Mouse (Mus musculus) heart, postnatal 0 days (tissue): Measurements from ENCODE around the gene Sec16a. TPM values are rescaled to one million over a fixed set of nuclear protein-coding genes. Genes with fewer than 3 reads are reported as not detected.

Source experiments
- ATAC-seq: fragments of 200-750 bp; cut with Nextera tagmentation; 2 replicates; pipeline ENCODE4 v1.8.0; 2017; ENCODE audit warnings: low read depth, moderate number of reproducible peaks, moderate library complexity; ENCODE audit not compliant: insufficient read depth
- DNase-seq: peaks from one replicate; pipeline ENCODE4 v3.0.0-alpha.2; 2016; ENCODE audit warnings: low spot score
- H3K27ac ChIP-seq: fragments of 300-500 bp; sonication (generic); 2 replicates; pipeline ENCODE4 v1.5.1; 2014; ENCODE audit warnings: low read depth, mild to moderate bottlenecking
- H3K27me3 ChIP-seq: fragments of 300-500 bp; sonication (generic); 2 replicates; pipeline ENCODE4 v1.6.1; 2014; ENCODE audit warnings: low read length, mixed read lengths; ENCODE audit not compliant: control insufficient read depth, insufficient read depth
- H3K36me3 ChIP-seq: fragments of 300-500 bp; sonication (generic); replicated peaks from 2 replicates; pipeline ENCODE4 v1.6.1; 2014; ENCODE audit warnings: low read length, mixed read lengths; ENCODE audit not compliant: control insufficient read depth, insufficient read depth
- H3K4me1 ChIP-seq: fragments of 300-500 bp; sonication (generic); 2 replicates; pipeline ENCODE4 v1.6.1; 2014; ENCODE audit warnings: antibody characterized with exemption; ENCODE audit not compliant: control insufficient read depth, insufficient read depth
- H3K4me2 ChIP-seq: fragments of 300-500 bp; sonication (generic); 2 replicates; pipeline ENCODE4 v1.6.1; 2014; ENCODE audit warnings: low read depth, mild to moderate bottlenecking, low read length, moderate library complexity
- H3K4me3 ChIP-seq: fragments of 300-500 bp; sonication (generic); 2 replicates; pipeline ENCODE4 v1.5.1; 2014; ENCODE audit warnings: low read depth, low read length
- H3K9ac ChIP-seq: fragments of 300-500 bp; sonication (generic); replicated peaks from 2 replicates; pipeline ENCODE4 v1.6.1; 2014; ENCODE audit warnings: low read depth, low read length, mixed read lengths
- H3K9me3 ChIP-seq: fragments of 300-500 bp; sonication (generic); replicated peaks from 2 replicates; pipeline ENCODE4 v1.6.1; 2016; ENCODE audit warnings: low read length; ENCODE audit not compliant: control insufficient read depth
- CTCF ChIP-seq: IDR thresholded peaks from 2 replicates; pipeline ENCODE4 v1.5.1; 2016; ENCODE audit warnings: antibody characterized with exemption, control low read depth, low read depth
- EP300 ChIP-seq: IDR thresholded peaks from 2 replicates; pipeline ENCODE4 v1.6.1; 2016; ENCODE audit warnings: antibody characterized with exemption, low read depth
- WGBS: fragments of 180-500 bp; shearing (Covaris S2); extraction: QIAGEN DNeasy Blood & Tissue Kit; methylation state at CpG from one replicate; pipeline ENCODE4 v1.1.7; 2014; 5-methylcytosine and 5-hydroxymethylcytosine counted together
- polyA plus RNA-seq: library from polyadenylated mRNA; unstranded; fragments of >200 nt; fragmentation: Nextera tagmentation; extraction: Ambion mirVana; gene quantifications from 2 replicates; pipeline ENCODE4 v1.2.1, GENCODE M21; 2015
- total RNA-seq: library from RNA; depleted of rRNA; stranded (reverse); fragments of >200 nt; gene quantifications from 2 replicates; pipeline ENCODE4 v1.2.3, GENCODE M21; 2014; ENCODE audit warnings: low replicate concordance

Gene Sec16a
- total and polyA plus RNA-seq, 2 experiments from 2014 or later: 7.5 to 49.0 TPM

DNA sequence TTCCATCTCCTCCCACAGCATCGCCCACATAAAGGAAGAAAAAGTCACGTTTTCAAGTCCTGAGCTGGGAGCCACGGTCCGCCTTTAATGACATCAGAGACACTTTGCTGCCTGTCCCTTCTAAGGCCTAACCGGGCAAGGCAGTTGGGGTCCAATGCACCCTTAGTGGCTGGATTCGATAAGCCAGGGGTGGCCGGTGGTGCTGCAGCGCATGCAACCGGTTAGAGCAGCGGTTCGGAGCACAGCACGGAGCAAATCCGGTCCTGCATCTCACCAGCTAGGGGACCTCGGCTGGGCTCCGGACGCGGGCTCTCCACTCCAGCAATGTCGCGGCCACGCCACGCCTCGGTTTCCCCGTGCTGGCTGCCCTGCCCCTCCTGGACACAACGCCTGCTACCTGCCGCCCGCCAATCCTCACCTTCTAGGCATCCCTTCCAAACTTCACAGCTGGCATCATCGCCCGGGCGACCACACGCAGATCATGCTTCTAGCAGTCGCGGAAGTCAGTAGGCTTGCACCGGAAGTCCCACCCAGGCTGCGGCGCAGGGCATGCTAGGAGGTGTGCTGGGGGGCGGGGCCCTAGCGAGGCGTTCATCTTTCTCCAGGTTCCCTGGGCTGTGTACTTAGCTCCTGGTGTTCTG lies 64.8 kb downstream of the Sec16a start, which contains the start of gene Snapc4:
TSS of gene Snapc4 (minus strand) at position 523 of the 641 bp plus-strand sequence.
- peak within 1 kb of the TSS; percentile 61 for H3K4me3 ChIP-seq
- WGBS: under 1% methylated on average over 38 of the region's 38 CpGs
- TF ChIP-seq EP300: no peak
- no peak for TF ChIP-seq CTCF
- H3K9ac ChIP-seq: peak within 1 kb of the TSS; percentile 62
- no peaks in the 10 kb centered on the region for H3K9me3 ChIP-seq
- DNase-seq (peak; percentile 88), ATAC-seq (peak; percentile 93)
- peak within 1 kb of the TSS; percentile 43; the same call in 1 of the 2 replicates for H3K27ac ChIP-seq
- H3K36me3 ChIP-seq: peaks cover 68% of the 10 kb centered on the region
- peak within 1 kb of the TSS; percentile 86 for H3K4me2 ChIP-seq
- H3K27me3 ChIP-seq: no peaks in the 10 kb centered on the region
- H3K4me1 ChIP-seq: no peaks in the 10 kb centered on the region

DNA sequence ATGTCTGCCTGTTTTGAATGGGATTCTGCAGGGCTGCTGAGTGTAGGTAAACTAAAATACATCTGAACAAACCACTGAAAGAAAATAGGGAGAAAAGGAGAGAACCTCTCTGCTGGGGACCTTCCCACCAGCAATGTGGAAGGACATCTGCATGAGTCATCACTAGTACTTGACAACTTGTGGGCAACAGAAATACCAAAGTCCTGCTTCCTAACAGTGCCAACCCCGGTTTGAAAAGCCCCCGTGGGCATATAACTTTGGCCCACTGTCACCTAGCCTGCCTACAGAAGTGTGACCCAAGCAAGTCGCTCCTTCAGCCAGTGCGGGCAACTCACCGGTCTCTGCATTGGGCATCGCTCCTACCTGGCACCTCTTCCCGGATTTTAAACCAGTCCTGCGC lies 72.6 kb downstream of the Sec16a start:
- Histone ChIP-seq H3K4me1 (no peaks in the 10 kb centered on the region), H3K4me2 (no peak overlapping the region), H3K4me3 (no peak overlapping the region), H3K27ac (no peak overlapping the region), H3K36me3 (peaks cover 99% of the 10 kb centered on the region), H3K27me3 (no peaks in the 10 kb centered on the region), H3K9ac (no peak overlapping the region), H3K9me3 (no peaks in the 10 kb centered on the region)
- no peak for ATAC-seq
- TF ChIP-seq EP300: no peak
- TF ChIP-seq CTCF: no peak
- WGBS: 94% methylated on average over 8 of the region's 8 CpGs
- no peak for DNase-seq

DNA sequence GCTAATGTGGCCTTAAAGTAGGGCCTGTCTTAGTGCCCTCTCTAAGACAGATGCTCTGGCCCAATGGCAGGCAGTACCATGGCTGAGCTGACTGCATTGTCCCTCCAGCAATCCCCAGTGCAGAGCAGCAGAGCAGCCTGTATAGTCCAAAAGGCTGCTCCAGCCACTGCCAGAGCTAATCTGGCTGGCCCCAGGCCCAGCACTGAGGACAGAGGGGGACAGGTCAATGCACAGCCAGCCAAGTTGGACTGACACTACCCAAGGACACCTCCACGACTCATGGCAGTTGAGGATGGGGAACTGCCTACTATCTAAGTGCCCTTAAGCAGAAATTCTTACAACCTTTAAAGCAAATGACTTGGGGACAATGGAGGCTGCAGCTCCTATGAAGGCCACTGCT lies 76.4 kb downstream of the Sec16a start:
- no peak overlapping the region for H3K4me3 ChIP-seq
- H3K9me3 ChIP-seq: no peaks in the 10 kb centered on the region
- H3K27me3 ChIP-seq: no peaks in the 10 kb centered on the region
- no peak overlapping the region for H3K27ac ChIP-seq
- ATAC-seq: peak; percentile 63
- TF ChIP-seq EP300: no peak
- TF ChIP-seq CTCF: no peak
- DNase-seq: no peak
- peaks cover 12% of the 10 kb centered on the region for H3K4me1 ChIP-seq
- peaks cover 84% of the 10 kb centered on the region for H3K36me3 ChIP-seq
- no peak overlapping the region for H3K9ac ChIP-seq
- WGBS: 39% methylated on average over 1 of the region's 1 CpGs
- H3K4me2 ChIP-seq: no peak overlapping the region

DNA sequence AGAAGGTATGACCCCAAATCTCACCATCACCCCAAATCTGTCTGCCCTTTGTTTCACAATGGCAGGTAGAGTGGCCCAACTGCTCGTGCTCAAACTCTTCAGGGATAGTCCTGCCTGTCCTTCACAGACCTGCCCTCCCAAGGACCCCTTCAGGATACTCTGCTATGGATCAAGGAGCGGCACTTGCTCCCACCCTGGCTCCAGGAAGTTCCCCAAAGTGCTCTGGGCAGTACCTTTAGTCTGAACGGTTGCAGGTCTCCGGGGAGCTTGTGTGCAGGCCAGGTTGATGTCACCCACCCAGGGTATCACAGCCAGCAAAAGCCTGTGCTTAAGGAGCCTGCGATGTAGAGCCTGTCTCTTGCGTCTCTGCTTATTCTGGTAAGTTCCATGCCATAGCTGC lies 77.1 kb downstream of the Sec16a start:
- no peaks in the 10 kb centered on the region for H3K27me3 ChIP-seq
- DNase-seq (no peak), ATAC-seq (no peak)
- peaks cover 83% of the 10 kb centered on the region for H3K36me3 ChIP-seq
- H3K4me3 ChIP-seq: no peak overlapping the region
- 89% methylated on average over 6 of the region's 6 CpGs for WGBS
- H3K9me3 ChIP-seq: no peaks in the 10 kb centered on the region
- no peak overlapping the region for H3K27ac ChIP-seq
- H3K9ac ChIP-seq: no peak overlapping the region
- H3K4me2 ChIP-seq: no peak overlapping the region
- peaks cover 12% of the 10 kb centered on the region for H3K4me1 ChIP-seq
- TF ChIP-seq CTCF: no peak
- no peak for TF ChIP-seq EP300

DNA sequence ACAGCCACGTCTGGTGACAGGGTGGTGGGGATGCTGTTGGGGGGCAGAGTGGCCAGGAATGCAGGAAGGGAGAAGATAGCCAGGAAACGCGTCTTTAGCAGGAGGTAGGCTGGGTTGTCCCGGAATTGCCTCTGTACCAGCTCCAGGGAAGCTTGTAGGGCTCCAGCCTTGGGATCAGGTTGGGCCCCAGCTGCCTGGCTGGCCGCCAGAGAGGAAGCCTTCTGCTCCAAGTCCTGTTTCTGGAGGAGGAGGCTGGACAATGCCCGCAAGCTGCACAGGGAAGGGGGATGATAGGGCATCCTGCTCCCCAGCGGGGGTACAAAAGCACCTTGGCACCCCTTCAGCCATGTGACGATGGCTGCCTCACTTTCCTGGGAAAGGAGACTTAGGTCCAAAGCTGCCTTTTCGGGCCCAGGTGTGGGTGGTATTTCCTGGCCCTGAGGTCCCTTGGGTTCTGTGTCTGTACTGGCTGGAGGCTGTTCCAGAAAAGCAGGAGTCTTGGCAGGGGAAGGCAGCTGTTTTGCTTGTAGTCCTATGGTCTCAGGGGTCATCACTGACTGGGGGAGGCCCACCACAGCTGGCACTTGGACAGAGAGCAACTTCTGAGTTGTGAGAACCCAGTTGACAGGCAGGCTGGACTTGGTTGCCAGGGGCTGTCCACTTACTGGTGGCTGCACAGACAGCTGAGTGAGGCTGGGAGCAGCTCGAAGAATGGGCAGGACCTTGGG lies 80.1 kb downstream of the Sec16a start:
- Histone ChIP-seq H3K9ac (no peak overlapping the region), H3K27ac (peak overlapping the region; percentile 32; the same call in 1 of the 2 replicates), H3K27me3 (no peaks in the 10 kb centered on the region), H3K4me2 (no peak overlapping the region), H3K9me3 (no peaks in the 10 kb centered on the region), H3K36me3 (peaks cover 56% of the 10 kb centered on the region), H3K4me1 (peaks cover 12% of the 10 kb centered on the region), H3K4me3 (no peak overlapping the region)
- WGBS: 31% methylated on average over 10 of the region's 10 CpGs
- ATAC-seq (peak; percentile 30), DNase-seq (no peak)
- TF ChIP-seq CTCF: no peak
- no peak for TF ChIP-seq EP300
